Mouse (Mus musculus) cerebellum, adult 9-11 months (tissue): ENCODE measurements around the gene Chmp4b.

Experiments used
- DNase-seq: peaks from one replicate; pipeline ENCODE4 v3.0.0; 2022

Chmp4b gene

GRCm38 (mm10) chr2:154642005-154642459, 9.5 kb upstream of the Chmp4b start:
- no peak for DNase-seq

GRCm38 (mm10) chr2:154642712-154643385, 8.7 kb upstream of the Chmp4b start:
- DNase-seq, result no peak

- no peak for DNase-seq
Observed at GRCm38 (mm10) chr2:154646634-154647033, 4.9 kb upstream of the Chmp4b start.

GRCm38 (mm10) chr2:154648086-154648485, 3.4 kb upstream of the Chmp4b start:
- DNase-seq, result no peak

GRCm38 (mm10) chr2:154650404-154650803, 1.1 kb upstream of the Chmp4b start:
- no peak for DNase-seq

GRCm38 (mm10) chr2:154654976-154655375, 3.5 kb downstream of the Chmp4b start:
- no peak for DNase-seq

GRCm38 (mm10) chr2:154655878-154656414, 4.4 kb downstream of the Chmp4b start:
- DNase-seq, result no peak

- peak; percentile 98 for DNase-seq
Observed at GRCm38 (mm10) chr2:154656710-154657485, 5.4 kb downstream of the Chmp4b start.

- no peak for DNase-seq
Observed at GRCm38 (mm10) chr2:154657486-154658237, 6.2 kb downstream of the Chmp4b start.

GRCm38 (mm10) chr2:154659070-154659469, 7.6 kb downstream of the Chmp4b start:
- DNase-seq, result no peak

GRCm38 (mm10) chr2:154659531-154660074, 8.1 kb downstream of the Chmp4b start:
- DNase-seq, result no peak

GRCm38 (mm10) chr2:154668680-154669079, 17.2 kb downstream of the Chmp4b start:
- no peak for DNase-seq

GRCm38 (mm10) chr2:154670106-154670505, 18.6 kb downstream of the Chmp4b start:
- peak; percentile 27 for DNase-seq

GRCm38 (mm10) chr2:154670741-154671140, 19.2 kb downstream of the Chmp4b start:
- no peak for DNase-seq

GRCm38 (mm10) chr2:154674008-154674407, 22.5 kb downstream of the Chmp4b start:
- DNase-seq, result peak; percentile 10

- peak; percentile 72 for DNase-seq
Observed at GRCm38 (mm10) chr2:154676653-154677609, 25.4 kb downstream of the Chmp4b start.

GRCm38 (mm10) chr2:154677651-154678139, 26.2 kb downstream of the Chmp4b start:
- peak; percentile 70 for DNase-seq

GRCm38 (mm10) chr2:154678995-154679394, 27.5 kb downstream of the Chmp4b start:
- DNase-seq, result no peak

- no peak for DNase-seq
Observed at GRCm38 (mm10) chr2:154680337-154680736, 28.8 kb downstream of the Chmp4b start.

- peak; percentile 34 for DNase-seq
Observed at GRCm38 (mm10) chr2:154680941-154681340, 29.4 kb downstream of the Chmp4b start.

- DNase-seq, result peak; percentile 58
Observed at GRCm38 (mm10) chr2:154682712-154683111, 31.2 kb downstream of the Chmp4b start.
